Mouse (Mus musculus): Measurements from ENCODE around the gene Vwa3b. TPM values are rescaled to one million over a fixed set of nuclear protein-coding genes. Genes with fewer than 3 reads are reported as not detected.
A peak's percentile ranks its signal among the peaks of the same experiment; 100 is the strongest.

The Vwa3b gene
- total RNA-seq, 2 experiments from 2014 or later = 54.9 to 56.1 TPM

GRCm38 (mm10) chr1:37081376-37082214 is 55.2 kb downstream of the Vwa3b start:
- peak; percentile 77 for DNase-seq
- intact Hi-C loops (cut with DNase I) = loop anchor here (2.0 to 5.0 kb wide), 2 partner anchors 35 to 144 kb away; no protein-coding TSS in a partner anchor
- peak overlapping the region; percentile 91 for H3K27ac ChIP-seq
- TF ChIP-seq CTCF (IDR thresholded peaks at IDR 0.05) = no peak
- H3K4me3 ChIP-seq = peak overlapping the region; percentile 50

- no peak for DNase-seq
- Histone ChIP-seq H3K27ac (peak overlapping the region; percentile 91), H3K4me3 (no peak overlapping the region; the same call in 1 of the 2 replicates)
- TF ChIP-seq CTCF (IDR thresholded peaks at IDR 0.05) = no peak
- intact Hi-C loops (cut with DNase I) = loop anchor here (5.0 kb wide), 1 partner anchor 145 kb away; no protein-coding TSS in a partner anchor
Observed at GRCm38 (mm10) chr1:37082215-37082464, 55.7 kb downstream of the Vwa3b start.

DNA sequence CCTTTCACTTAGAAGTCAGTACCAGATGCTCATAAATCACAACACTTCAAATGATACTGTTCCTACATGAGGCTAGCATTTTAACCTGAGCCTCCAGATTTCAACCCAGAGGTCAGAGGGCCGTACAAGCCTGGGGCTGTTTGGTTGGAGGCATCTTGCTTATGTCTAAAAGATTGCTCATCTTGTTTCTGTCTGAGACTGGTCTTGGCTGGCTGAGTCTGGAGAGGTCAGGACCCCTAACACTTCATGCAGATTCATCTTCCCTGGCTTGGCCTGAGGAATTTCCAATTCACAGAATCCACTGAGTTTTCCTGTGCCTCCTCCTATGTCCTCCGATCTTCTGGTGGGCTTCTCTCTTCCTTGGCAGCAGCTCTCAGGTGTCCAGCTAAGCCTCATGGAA is 57.7 kb downstream of the Vwa3b start:
- intact Hi-C loops (cut with DNase I) = loop anchor here (5.0 kb wide), 1 partner anchor 147 kb away; no protein-coding TSS in a partner anchor
- Histone ChIP-seq H3K27ac (no peak overlapping the region), H3K4me3 (no peak overlapping the region)
- TF ChIP-seq CTCF (IDR thresholded peaks at IDR 0.05) = no peak
- DNase-seq = no peak

DNA sequence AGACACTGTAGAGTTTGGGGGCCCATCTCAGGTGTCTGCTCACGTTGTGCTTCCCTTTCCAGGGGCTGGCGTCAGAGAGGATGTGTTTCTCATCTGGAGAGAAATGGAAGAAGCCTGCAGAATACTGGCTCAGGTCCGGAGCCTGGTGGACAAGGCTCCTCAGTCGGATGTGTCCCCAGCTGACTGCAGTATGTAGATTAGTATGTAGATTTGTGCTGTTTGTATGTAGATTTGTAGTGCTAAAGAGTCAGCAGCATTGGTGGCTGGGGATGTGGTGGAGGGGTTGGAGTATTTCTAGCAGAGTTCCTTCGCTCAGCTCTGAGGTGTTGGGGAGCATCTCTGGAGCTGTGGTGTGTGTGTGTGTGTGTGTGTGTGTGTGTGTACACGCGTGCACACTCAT is 58.8 kb downstream of the Vwa3b start:
- Histone ChIP-seq H3K4me3 (no peak overlapping the region), H3K27ac (no peak overlapping the region)
- intact Hi-C loops (cut with DNase I) = no loop called here
- no peak for DNase-seq
- TF ChIP-seq CTCF (IDR thresholded peaks at IDR 0.05) = no peak

DNA sequence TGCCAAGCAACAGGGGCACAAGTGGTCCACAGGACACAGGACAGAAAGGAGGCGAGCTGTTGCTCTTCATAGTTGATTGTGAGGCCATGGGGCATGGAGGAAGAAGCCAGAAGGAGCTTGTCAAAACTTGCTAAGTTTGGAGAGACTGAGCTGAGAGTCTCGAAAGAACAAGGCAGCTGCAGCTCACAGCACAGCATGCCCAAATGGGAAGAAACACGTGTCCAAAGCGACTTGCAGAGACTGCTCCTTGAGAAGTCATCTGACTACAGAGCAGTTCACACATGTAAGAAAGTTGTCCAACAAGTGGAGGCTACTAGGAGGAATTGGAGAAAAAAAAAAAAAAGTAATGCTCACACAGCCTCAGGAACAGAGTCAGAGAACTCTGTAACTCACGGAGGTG is 62.8 kb downstream of the Vwa3b start:
- no peak for DNase-seq
- no peak overlapping the region for H3K4me3 ChIP-seq
- intact Hi-C loops (cut with DNase I) = no loop called here
- H3K27ac ChIP-seq = no peak overlapping the region
- TF ChIP-seq CTCF (IDR thresholded peaks at IDR 0.05) = no peak

- Histone ChIP-seq H3K27ac (no peak overlapping the region), H3K4me3 (no peak overlapping the region)
- no peak for DNase-seq
- intact Hi-C loops (cut with DNase I) = no loop called here
- no peak for TF ChIP-seq CTCF (IDR thresholded peaks at IDR 0.05)
Observed at GRCm38 (mm10) chr1:37097382-37098093, 71.1 kb downstream of the Vwa3b start.

GRCm38 (mm10) chr1:37098094-37098555 is 71.7 kb downstream of the Vwa3b start:
- Histone ChIP-seq H3K27ac (no peak overlapping the region), H3K4me3 (no peak overlapping the region)
- intact Hi-C loops (cut with DNase I) = no loop called here
- DNase-seq = no peak
- no peak for TF ChIP-seq CTCF (IDR thresholded peaks at IDR 0.05)

- TF ChIP-seq CTCF (IDR thresholded peaks at IDR 0.05) = no peak
- DNase-seq = no peak
- intact Hi-C loops (cut with DNase I) = no loop called here
- H3K27ac ChIP-seq = no peak overlapping the region
- H3K4me3 ChIP-seq = no peak overlapping the region
Observed at GRCm38 (mm10) chr1:37100361-37100760, 74.0 kb downstream of the Vwa3b start.

DNA sequence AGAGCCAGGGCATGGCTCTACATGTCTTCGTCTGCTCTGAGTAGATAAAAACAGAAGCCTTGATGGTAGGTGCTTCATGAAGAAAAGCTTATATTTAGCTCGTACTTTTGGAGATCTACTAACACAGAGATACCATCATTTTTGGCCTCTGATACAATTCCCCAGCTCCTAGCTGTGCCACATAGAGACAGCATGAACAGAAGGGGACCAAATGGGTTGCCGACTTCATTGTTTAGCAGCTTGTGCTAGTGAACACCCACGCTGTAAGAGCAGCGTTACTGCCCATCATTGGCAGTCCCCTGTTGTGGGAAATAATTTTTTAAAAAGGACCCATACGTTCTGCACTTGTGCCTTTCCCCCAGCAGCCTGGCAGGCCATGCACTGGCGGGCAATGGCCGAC is 74.6 kb downstream of the Vwa3b start:
- TF ChIP-seq CTCF (IDR thresholded peaks at IDR 0.05) = no peak
- Histone ChIP-seq H3K27ac (no peak overlapping the region), H3K4me3 (no peak overlapping the region)
- no peak for DNase-seq
- intact Hi-C loops (cut with DNase I) = no loop called here

DNA sequence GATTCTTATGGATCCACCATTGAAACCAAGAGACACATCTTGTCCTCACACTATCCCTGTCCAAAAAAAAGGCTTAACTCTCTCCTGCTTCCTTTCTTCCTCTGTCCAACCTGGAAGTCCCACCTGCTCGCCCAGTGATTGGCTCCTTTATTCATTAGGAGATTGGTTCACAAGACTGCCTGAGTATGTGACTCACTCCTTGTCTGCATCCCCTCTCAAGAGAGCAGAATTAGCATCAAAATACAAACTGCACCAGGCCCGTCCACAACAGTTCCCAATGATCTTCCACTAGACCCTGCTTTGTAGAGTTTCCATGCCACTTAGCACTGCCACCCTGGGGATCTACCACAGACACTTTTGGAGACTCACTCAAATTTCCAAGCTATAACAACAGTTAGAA is 75.3 kb downstream of the Vwa3b start:
- no peak for DNase-seq
- Histone ChIP-seq H3K27ac (no peak overlapping the region), H3K4me3 (no peak overlapping the region)
- intact Hi-C loops (cut with DNase I) = no loop called here
- TF ChIP-seq CTCF (IDR thresholded peaks at IDR 0.05) = no peak

DNA sequence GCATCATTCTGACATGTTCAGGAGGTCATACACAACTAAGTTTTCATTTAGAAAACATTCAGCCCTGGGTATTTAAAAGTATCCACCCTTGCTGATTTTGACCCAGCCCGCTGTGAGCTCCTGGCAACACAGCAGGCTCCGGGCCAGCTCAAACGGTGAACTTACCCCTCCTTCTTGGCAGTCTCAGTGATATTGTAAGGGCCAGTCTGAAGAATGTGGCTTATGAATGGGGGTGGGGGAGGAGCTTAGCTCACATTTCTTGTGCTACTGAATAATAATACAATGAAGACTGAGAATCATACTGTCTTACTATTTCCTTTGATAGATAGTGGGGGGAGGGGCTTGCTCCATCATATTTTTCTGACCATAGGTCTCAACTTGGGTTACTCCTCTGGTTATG is 78.8 kb downstream of the Vwa3b start:
- no peak for DNase-seq
- Histone ChIP-seq H3K27ac (no peak overlapping the region), H3K4me3 (no peak overlapping the region)
- intact Hi-C loops (cut with DNase I) = no loop called here
- TF ChIP-seq CTCF (IDR thresholded peaks at IDR 0.05) = no peak

- TF ChIP-seq CTCF (IDR thresholded peaks at IDR 0.05) = no peak
- intact Hi-C loops (cut with DNase I) = no loop called here
- no peak overlapping the region for H3K27ac ChIP-seq
- H3K4me3 ChIP-seq = no peak overlapping the region
- DNase-seq = no peak
Observed at GRCm38 (mm10) chr1:37113781-37114180, 87.4 kb downstream of the Vwa3b start.

- no peak for TF ChIP-seq CTCF (IDR thresholded peaks at IDR 0.05)
- H3K4me3 ChIP-seq = no peak overlapping the region
- DNase-seq = no peak
- peak overlapping the region; percentile 84 for H3K27ac ChIP-seq
- intact Hi-C loops (cut with DNase I) = loop anchor here (2.0 to 5.0 kb wide), 4 partner anchors 35 to 179 kb away; no protein-coding TSS in a partner anchor
Observed at GRCm38 (mm10) chr1:37115847-37116246, 89.5 kb downstream of the Vwa3b start.
